Mouse (Mus musculus) v-Abl transformed pro-B cells (cell line): ENCODE measurements around the gene Ankrd13a.

ENCODE experiments used
- in situ Hi-C, 2 experiments: fragments of 400-800 bp; cut with MboI; formaldehyde crosslinking; loops; one replicate each; pipeline ENCODE4 v1.15.1; 2025; ENCODE audit not compliant: unreplicated experiment in 2 of 2

Ankrd13a gene

DNA sequence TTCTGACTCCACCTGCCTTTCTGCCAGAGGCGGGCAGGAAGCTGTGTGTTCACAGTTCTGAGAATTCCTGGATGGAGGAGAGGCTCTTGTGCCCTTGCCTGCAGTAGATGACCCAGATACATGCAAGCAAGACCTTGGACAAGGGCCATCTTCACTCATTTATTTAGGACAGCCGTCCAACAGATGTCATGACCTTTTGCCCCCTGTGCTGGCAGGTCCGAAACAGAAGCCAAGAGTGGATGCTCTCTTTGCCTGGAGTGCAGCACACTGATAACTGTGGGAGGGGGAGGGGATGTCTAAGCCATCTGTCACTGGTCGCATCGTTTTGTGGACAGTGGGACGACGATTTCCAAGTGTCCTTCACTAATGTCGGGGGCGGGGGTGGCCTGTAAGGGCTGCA is 20.8 kb downstream of the Ankrd13a start:
- in situ Hi-C loops: no loop called here

DNA sequence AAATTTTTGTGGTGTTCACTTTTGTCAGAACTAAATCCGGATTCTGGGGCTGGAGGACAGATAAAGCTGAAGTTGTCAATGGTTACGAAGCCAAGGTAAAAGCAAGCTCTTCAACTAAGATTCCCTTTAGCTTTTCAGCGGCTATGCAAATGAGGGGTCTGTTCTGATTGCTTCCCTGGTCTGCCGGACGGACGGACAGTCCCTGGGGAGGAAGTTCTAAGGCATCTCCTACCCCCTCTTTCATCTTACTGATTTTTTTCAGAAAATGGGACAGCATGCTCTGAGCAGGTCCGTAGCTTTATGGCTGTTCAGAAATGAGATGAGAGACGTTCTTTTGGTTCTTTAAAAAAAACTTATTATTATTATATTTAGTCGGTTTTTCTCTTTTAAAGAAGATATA is 21.2 kb downstream of the Ankrd13a start:
- in situ Hi-C loops: no loop called here

DNA sequence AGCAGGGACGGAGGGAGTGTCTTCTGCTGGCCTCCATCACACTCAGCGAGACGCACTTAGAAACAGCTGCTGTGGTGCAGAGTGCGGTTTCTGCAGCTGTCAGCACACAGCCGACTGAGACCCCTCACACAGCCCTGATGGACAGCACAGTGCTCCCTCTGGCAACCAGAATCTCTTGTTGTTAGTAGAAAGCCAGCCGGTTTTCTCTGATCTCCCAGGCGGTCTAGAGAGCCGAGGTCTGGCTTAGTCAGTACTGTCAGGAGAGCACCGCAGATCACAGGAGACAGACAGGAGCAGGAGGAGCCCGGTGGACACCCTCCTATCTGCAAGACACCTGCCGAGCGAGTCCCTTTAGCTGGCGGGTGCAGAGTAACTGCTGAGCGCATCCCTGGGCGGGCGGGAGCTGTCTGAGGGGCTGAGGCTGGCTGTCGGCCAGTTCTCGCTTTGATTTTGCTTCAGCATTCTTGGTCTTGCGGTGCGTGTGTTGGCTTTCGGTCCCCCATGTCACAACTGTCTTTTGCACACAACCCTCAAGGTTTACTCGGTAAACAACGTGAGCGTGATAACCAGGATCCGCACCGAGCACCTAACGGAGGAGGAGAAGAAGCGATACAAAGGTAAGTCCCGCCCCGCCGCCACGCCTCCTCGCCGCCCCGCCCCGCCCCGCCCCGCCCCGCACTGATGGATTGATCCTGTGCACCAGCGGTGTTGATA is 22.0 kb downstream of the Ankrd13a start:
- in situ Hi-C loops: no loop called here

DNA sequence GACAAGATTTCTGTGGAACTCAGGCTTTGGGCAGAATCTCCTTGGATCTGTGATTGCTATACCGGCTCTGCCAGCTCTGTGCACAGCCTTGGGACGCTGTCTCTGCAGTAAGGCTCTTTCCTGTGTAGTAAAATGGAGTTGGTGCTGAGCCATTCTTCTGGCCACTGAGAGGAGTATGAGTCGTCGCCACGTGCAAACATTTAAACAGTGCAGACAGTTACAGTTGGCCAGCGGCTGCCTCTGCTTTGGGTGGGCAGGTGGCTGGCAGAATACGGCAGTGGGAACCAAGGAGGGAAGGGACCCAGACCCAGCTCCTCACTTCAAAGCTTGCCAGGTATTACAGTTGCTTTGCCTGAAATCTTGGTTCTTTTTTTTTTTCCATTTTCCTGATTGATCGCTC is 22.8 kb downstream of the Ankrd13a start:
- in situ Hi-C loops: no loop called here

DNA sequence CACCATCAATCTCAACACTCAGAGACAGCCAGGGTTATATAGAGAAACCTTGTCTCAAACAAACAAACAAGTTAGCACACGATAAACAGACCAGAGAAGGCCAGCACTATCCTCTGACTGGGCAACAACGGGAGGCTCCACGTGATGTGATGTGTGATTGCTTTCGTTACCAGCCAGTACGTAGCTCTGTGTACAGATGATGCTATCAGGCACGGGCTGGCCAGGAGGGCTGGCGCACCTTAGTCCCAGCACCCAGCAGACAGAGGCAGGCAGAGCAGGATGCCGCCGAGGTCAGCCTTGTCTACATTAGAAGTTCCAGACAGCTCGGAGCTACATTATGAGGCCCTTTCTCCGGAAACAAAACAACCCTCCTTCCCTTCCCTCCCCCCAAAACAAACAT is 25.4 kb downstream of the Ankrd13a start:
- in situ Hi-C loops: no loop called here

DNA sequence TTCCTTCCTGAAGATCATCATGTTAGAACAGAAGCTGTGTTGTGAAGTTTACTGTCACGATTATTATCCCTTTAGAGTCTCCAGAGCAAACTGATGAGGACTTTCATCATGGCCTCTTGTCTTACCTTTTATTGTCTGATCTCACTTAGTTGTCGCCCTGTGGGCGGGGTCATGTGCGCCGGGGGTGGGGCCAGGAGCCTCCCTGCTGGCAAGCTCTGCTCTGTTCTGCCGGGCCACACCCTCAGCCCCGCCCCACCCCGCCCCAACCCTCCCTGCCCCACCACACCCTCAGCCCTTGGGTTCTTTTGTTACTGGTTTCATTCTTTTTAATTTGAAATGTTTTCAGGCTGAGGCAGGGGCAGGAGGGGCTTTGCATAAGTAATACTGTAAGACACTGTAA is 26.6 kb downstream of the Ankrd13a start:
- in situ Hi-C loops: no loop called here

DNA sequence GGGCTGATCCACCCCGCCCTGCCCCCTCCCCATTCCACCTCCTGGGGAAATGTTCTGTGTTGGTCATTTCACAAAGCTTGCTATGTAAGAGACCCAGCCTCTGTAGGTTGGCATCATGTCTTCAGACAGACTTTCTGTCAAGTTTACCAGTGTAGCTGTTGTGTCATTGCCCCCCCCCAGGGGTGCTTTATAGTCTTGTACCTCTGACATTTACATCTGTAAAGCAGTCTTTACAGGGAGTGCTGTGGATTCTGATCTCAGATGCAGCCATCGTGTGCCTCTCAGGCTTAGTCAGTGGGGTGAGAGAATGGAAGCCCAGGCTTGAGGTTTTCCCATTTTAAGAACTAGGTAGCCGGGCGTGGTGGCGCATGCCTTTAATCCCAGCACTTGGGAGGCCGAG is 27.4 kb downstream of the Ankrd13a start:
- in situ Hi-C loops: no loop called here

DNA sequence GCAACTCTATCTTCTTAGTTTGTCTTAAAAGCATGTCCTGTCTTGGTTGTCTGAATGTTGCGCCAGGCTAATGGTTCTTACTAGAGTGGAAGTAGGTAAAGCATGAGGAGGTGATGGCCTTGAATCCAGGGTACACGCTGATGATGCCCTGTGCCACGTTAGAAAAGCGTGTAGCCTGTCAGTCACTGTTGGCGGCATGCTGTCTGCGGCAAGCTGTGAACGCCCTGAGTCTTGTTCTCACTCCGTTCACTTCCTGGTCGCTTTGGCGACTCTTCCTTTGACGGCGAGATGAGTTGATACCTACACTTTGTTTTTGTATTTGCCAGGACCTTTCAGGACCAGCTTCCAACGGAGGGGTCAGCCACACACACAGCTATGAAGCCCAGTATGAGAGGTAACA is 28.8 kb downstream of the Ankrd13a start:
- in situ Hi-C loops: no loop called here

DNA sequence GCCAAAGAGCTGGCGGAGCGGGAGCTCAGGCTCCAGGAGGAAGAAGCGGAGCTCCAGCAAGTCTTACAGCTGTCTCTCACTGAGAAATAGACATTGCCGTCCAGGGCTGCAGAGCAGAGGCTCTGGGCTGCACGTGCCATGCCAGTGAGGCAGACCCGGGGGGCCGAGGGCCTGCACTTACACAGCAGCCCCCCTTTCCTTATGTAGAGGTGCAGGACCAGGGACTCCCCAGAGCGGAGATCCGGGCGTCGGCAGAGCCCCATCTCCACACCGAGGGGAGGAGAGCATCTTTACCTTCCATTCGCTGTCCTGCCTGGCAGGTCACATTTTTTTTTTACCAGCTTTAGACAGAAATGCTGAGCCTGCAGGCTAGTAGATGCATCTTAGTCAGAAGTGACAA is 29.9 kb downstream of the Ankrd13a start:
- in situ Hi-C loops: no loop called here

DNA sequence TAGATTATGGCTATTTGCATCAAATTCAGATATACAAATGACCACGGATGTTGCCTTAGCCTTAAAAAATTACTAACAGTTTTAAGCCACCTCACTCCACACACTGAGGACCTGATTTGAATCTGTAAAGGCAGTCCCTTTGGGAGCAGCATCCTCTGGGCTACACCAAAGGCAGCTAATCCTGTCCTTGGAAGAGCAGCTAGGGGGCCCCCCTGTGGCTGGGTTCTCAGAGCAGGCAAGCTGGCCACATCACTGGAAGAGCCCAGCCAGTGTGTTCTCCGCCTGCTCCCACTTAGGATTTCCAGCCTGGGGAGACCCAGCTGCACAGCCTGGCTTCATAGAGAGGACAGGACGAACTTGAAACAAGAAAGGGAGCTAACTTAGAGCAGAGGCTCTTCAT is 30.5 kb downstream of the Ankrd13a start:
- in situ Hi-C loops: loop anchor here (5.0 kb wide), 2 partner anchors 33 to 38 kb away; partner anchors contain the start of gene Ankrd13a (in 1 of the 2)

DNA sequence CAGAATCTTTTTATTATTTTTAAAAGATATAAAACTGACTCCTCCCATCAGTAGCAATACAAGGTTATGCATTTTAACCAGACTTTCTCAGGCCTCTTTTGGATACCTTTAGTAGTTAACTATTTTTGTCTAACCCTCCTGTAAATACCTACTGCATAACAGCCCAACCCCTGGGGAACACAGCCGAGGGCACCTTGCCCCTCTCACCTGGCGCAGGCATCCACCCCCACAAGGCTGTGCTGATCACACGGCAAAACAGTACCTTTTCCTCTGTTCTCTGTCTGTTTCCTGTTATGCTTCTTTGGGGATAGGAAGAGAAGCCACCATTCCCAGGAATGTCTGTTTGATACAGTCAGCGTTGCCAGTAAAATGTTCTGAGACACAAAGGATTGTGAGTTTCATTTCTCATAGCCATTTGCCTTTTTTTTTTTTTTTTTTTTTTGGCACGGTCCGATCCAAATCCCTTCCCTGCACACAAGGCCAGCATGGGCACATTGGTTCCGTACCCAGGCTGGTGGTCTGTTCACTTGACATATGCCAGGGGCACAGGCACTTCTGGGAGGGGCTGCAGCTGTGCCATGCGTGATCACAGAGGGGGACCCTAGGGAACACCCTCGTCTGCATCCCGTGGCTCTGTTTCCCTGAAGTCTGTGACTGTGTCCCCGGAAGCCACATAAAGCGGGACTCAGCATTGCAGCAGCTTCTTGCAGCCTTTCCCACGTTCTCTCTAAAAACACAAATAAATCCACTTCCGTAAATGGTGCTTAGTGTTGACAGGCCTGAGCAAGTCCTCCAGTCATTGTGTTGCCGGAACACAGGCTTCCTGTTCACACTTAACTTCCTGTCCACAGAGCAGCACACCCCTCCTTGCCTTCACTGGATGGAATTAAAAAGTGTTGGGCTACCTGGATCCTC is 31.2 kb downstream of the Ankrd13a start:
- in situ Hi-C loops: loop anchor here (5.0 kb wide), 2 partner anchors 33 to 38 kb away; partner anchors contain the start of gene Ankrd13a (in 1 of the 2)

DNA sequence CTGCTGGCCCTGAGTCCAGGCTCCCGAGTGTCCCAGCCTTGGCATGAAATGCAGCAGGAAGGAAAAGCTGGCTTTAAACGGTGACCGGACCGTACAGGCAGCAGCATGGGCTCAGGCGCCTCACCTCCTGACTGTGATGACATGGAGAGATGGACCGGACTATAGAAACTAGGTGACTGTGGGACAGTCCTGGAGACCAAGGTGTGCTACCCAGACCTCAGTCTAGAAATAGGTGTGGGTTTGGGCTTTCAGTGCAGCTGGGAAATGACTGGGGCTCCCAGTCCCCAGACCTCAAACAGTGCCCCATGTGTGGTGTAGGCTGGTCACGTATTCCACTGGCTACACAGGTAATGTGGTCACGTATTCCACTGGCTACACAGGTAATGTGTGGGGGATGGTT is 32.2 kb downstream of the Ankrd13a start:
- in situ Hi-C loops: loop anchor here (5.0 kb wide), 2 partner anchors 34 to 39 kb away; partner anchors contain the start of gene Ankrd13a (in 1 of the 2)

DNA sequence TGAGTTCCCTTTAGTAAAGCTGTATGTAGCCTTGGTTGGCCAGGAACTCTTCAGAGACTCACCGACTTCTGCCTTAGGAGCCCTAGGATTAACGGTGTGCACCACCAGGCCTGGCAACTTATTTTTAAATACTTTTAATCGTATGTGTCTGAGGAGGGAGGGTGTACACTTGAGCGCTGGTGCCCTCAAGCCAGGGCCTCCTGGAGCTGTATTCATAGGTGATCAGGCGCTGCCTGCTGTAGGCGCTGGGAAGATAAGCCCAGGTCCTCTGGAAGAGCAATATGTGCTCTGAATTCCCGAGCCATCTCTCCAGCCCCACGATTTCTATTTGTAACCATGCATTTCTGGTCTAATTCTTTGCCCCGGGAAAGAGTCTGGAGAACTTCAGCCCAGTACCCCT is 32.6 kb downstream of the Ankrd13a start:
- in situ Hi-C loops: loop anchor here (5.0 kb wide), 2 partner anchors 35 to 40 kb away; partner anchors contain the start of gene Ankrd13a (in 1 of the 2)

DNA sequence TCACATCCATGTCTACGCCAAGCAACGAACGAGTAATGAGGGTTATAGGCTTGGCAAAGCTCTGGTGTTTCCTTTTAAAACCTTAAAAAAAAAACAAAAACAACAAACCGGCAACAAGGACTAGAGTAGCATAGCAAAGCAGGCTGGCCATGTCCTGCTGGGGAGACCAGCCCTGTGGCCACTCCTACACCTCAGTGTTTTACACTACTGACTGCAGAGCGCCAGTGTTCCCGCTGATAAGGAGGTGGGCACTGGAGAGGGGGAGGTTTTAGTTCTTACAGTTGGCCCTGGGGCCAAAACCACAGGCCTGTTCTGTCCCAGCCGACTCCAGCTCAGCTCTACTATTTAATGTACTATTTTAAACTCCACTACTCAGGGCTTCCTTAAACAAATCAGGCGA is 33.0 kb downstream of the Ankrd13a start:
- in situ Hi-C loops: loop anchor here (5.0 kb wide), 2 partner anchors 35 to 40 kb away; partner anchors contain the start of gene Ankrd13a (in 1 of the 2)

DNA sequence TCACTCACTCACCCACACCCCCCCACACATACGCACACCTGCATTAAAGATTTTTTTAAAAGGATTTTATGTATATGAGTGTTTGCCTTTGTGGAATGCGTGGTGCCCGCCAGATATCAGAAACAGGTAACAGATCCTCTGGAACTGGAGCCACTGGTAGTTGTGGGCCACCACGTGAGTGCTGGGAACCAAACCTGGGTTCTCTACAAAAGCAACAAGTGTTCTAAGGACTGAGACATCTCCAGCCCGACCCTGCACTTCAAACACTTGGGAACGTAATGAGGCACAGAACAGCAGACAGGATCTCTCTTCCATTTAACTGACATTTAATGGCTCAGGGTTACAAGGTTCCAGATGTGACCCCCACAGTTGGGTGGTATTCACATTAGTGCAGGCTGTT is 33.4 kb downstream of the Ankrd13a start:
- in situ Hi-C loops: loop anchor here (5.0 kb wide), 2 partner anchors 36 to 41 kb away; partner anchors contain the start of gene Ankrd13a (in 1 of the 2)

DNA sequence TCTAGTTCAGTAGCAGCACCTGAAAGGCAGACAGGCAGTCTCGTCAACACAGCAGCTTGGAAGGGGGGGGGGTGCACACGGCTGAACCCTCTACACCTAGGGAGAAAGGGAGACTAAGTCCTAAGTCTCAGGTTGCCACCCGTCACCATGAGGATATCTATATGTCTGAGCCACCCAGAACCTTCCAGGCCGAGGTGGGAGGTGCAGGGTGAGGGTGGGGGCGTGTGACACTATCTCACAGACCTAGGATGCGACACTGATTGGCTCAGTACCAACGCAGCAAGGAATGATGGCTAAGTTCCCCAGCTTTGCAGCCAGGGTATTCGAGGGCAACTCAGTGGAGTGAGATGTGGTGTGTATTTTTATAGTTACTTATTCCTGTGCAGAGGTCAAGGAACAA is 33.9 kb downstream of the Ankrd13a start:
- in situ Hi-C loops: loop anchor here (5.0 kb wide), 2 partner anchors 36 to 41 kb away; partner anchors contain the start of gene Ankrd13a (in 1 of the 2)

DNA sequence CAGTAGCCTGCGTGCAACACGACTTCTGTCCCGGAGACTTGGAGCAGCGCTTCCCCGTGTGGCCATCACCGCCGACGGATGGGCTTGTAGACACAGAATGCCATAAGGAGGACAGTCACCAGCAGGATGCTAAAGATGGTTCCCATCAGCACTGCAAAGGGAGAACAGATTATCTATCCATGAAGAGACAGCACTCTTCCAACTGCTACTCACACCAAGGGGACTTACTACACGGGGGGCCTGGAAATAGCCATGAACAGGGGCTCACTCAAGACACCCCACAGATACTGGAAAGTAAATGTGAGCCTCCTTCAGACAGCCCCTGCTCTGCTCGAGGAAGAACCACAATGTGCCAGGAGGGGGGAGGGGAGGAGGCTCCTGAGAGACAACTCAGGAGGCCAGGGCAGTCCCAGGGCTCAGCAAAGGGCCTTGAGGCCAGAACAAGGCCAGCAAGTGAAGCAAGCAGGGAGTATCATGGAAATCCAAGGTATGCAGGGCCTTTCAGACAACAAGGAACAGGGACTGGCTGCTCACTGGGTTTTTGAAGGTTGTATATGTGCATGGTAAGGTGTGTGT is 34.8 kb downstream of the Ankrd13a start:
- in situ Hi-C loops: loop anchor here (5.0 kb wide), 2 partner anchors 37 to 42 kb away; partner anchors contain the start of gene Ankrd13a (in 1 of the 2)

DNA sequence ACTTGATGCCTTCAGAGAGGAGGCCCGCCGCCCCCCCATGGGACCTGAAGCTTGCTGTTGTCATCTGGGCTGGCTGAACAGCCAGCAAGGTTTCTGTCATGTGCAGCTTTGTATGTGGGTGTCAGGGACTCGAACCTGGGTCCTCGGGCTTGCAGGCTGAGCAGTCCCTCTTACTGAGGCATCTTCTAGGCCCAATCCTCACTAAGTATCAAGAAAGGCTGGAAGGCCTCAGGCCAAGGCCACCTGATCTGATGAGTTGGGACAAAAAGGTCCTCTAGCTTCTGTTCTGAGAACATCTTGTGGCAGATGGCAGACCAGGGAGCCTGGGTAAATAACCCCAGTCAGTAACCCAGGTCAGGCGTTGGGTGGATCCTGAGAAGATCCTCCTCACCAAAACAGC is 35.3 kb downstream of the Ankrd13a start:
- in situ Hi-C loops: loop anchor here (5.0 kb wide), 2 partner anchors 38 to 43 kb away; partner anchors contain the start of gene Ankrd13a (in 1 of the 2)

DNA sequence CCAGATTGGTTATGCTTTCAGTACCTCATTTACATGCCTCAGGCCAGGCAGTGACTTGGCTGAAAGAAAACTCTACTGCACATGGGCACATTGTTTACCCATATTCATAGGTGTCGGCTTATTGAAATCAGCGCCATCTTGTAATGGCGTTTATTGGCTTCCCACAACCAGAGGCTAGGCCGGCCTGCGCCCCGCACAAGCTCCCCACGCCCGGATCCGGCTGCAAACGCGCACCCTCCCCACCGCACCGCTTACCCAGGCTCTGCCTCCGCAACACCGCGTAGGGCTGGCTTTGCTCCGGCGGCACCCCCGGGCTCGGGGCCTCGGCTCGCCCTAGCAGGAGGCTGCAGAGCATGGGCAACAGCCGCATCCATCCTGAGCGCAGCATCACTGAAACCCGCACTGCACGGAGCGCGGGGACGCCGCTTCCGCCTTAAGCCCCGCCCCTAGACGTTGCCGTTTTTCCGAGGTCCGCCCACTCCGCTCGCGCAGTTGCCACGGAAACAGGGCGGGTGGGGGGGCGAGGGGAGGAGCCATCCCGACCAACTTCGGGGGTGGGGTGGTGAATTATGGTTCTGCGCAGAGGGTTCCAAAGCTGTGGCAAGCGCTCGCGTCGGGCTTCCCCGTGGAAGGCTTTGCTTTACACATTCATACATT is 39.2 kb downstream of the Ankrd13a start:
- in situ Hi-C loops: no loop called here

DNA sequence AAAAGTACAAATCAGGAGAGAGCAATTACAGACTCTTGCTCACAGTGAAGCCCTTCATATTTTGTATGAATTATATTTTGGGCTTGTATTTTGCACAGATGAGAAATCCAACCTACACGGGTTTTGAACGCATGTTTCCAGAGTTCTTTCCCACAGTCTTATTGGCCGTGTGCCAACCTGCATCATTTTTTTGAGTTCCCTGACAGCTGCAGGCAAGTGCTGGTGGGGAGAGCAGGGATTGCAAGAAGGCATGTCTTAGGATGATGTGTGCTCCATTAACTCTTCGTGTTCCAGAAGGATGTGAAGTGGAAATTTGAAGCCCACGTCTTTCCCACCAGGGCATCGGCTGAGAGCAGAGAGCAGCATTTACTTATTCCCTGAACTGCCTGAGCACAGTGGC is 42.1 kb downstream of the Ankrd13a start:
- in situ Hi-C loops: no loop called here
